Mouse (Mus musculus) CH12.LX (cell line): ENCODE measurements around the gene Nup210l. TPM values are rescaled to one million over a fixed set of nuclear protein-coding genes. Genes with fewer than 3 reads are reported as not detected.
A peak's percentile ranks its signal among the peaks of the same experiment; 100 is the strongest.

Experiments used
- DNase-seq: peaks from one replicate; pipeline ENCODE4 v3.0.0-alpha.2; 2013; ENCODE audit errors: extremely low read depth
- H3K27ac ChIP-seq: 2 replicates; pipeline ENCODE4 v1.5.1; 2012; ENCODE audit warnings: low read depth, mild to moderate bottlenecking, control low read depth, moderate library complexity; ENCODE audit not compliant: insufficient read depth
- H3K27me3 ChIP-seq: replicated peaks from 2 replicates; pipeline ENCODE3; 2012; ENCODE audit warnings: inconsistent platforms
- H3K36me3 ChIP-seq, 2 experiments: replicated peaks in 1 of 2; 2 replicates each; pipeline versions ENCODE3 to v1.6.1; 2012; ENCODE audit warnings: inconsistent platforms in 1 of 2, low read length in 1 of 2, mild to moderate bottlenecking in 1 of 2, mixed read lengths in 1 of 2, moderate library complexity in 1 of 2; ENCODE audit not compliant: control insufficient read depth in 1 of 2, insufficient read depth in 1 of 2
- H3K4me1 ChIP-seq, 2 experiments: 2 replicates each; pipeline ENCODE4 v1.6.1; 2012; ENCODE audit warnings: inconsistent platforms in 1 of 2, moderate library complexity in 1 of 2; ENCODE audit not compliant: insufficient read depth in 2 of 2, control insufficient read depth in 1 of 2
- H3K4me2 ChIP-seq: 2 replicates; pipeline ENCODE4 v1.6.1; 2012; ENCODE audit warnings: low read depth, mild to moderate bottlenecking, control low read depth; ENCODE audit not compliant: poor library complexity, insufficient read depth, severe bottlenecking
- H3K4me3 ChIP-seq, 3 experiments: fragments of 150-350 bp in 1 of 3; sonication (generic) in 1 of 3; replicated peaks in 1 of 3; 2 replicates each; pipeline versions ENCODE3 to v1.5.1; 2011 to 2012; ENCODE audit warnings: low read depth in 2 of 3, low read length in 2 of 3, mild to moderate bottlenecking in 2 of 3, moderate library complexity in 2 of 3, control low read depth in 1 of 3, improper control_type of control experiment in 1 of 3, inconsistent platforms in 1 of 3, mixed read lengths in 1 of 3; ENCODE audit not compliant: poor library complexity in 1 of 3
- H3K79me2 ChIP-seq: replicated peaks from 2 replicates; pipeline ENCODE4 v1.6.1; 2012; ENCODE audit warnings: mild to moderate bottlenecking, moderate library complexity; ENCODE audit not compliant: control insufficient read depth, poor library complexity, insufficient read depth, severe bottlenecking; ENCODE audit errors: extremely low read depth
- H3K9ac ChIP-seq: 2 replicates; pipeline ENCODE4 v1.6.1; 2012; ENCODE audit warnings: low read depth, mild to moderate bottlenecking, control low read depth, moderate library complexity; ENCODE audit not compliant: insufficient read depth
- H3K9me3 ChIP-seq: replicated peaks from 2 replicates; pipeline ENCODE3; 2012; ENCODE audit warnings: low read length, inconsistent platforms, mixed read lengths
- CHD1 ChIP-seq: IDR thresholded peaks from 2 replicates; pipeline ENCODE4 v1.6.1; 2012; ENCODE audit warnings: low read depth, low read length, improper control_type of control experiment, inconsistent platforms
- CTCF ChIP-seq, 2 experiments: IDR thresholded peaks in 1 of 2; conservative IDR thresholded peaks in 1 of 2; 2 replicates each; pipeline ENCODE4 v1.5.1; 2011 to 2012; ENCODE audit warnings: low read depth in 2 of 2, low read length in 2 of 2, improper control_type of control experiment in 1 of 2, inconsistent platforms in 1 of 2, mild to moderate bottlenecking in 1 of 2, moderate library complexity in 1 of 2
- ELF1 ChIP-seq: IDR thresholded peaks from 2 replicates; pipeline ENCODE4 v1.6.1; 2014; ENCODE audit warnings: low read depth, mild to moderate bottlenecking, inconsistent platforms, low read length, improper control_type of control experiment
- ETS1 ChIP-seq: conservative IDR thresholded peaks from 2 replicates; pipeline ENCODE4 v1.6.1; 2012; ENCODE audit warnings: low read depth, mild to moderate bottlenecking, inconsistent platforms, low read length, improper control_type of control experiment, moderate library complexity
- GABPA ChIP-seq: IDR thresholded peaks from 2 replicates; pipeline ENCODE4 v1.6.1; 2012; ENCODE audit warnings: low read depth, low read length, improper control_type of control experiment, inconsistent platforms; ENCODE audit not compliant: insufficient replicate concordance
- HCFC1 ChIP-seq: IDR thresholded peaks from 2 replicates; pipeline ENCODE4 v1.6.1; 2012; ENCODE audit warnings: low read depth, mild to moderate bottlenecking, inconsistent platforms, low read length, improper control_type of control experiment
- JUN ChIP-seq: IDR thresholded peaks from 2 replicates; pipeline ENCODE4 v1.6.1; 2011; ENCODE audit warnings: low read depth, mild to moderate bottlenecking, low read length, improper control_type of control experiment, moderate library complexity; ENCODE audit not compliant: insufficient read depth
- JUND ChIP-seq: conservative IDR thresholded peaks from 2 replicates; pipeline ENCODE4 v1.6.1; 2011; ENCODE audit warnings: low read depth, low read length, improper control_type of control experiment
- KAT2A ChIP-seq: IDR thresholded peaks from 2 replicates; pipeline ENCODE4 v1.6.1; 2012; ENCODE audit warnings: low read length, improper control_type of control experiment, inconsistent platforms; ENCODE audit not compliant: insufficient replicate concordance
- MAX ChIP-seq: IDR thresholded peaks from 2 replicates; pipeline ENCODE4 v1.6.1; 2011; ENCODE audit warnings: low read length, improper control_type of control experiment
- MAZ ChIP-seq: IDR thresholded peaks from 2 replicates; pipeline ENCODE4 v1.6.1; 2012; ENCODE audit warnings: low read depth, mild to moderate bottlenecking, inconsistent platforms, low read length, improper control_type of control experiment, moderate library complexity
- MXI1 ChIP-seq: IDR thresholded peaks from 2 replicates; pipeline ENCODE4 v1.6.1; 2011; ENCODE audit warnings: mild to moderate bottlenecking, low read depth, low read length, improper control_type of control experiment
- MYC ChIP-seq: IDR thresholded peaks from 2 replicates; pipeline ENCODE4 v1.6.1; 2011; ENCODE audit warnings: low read depth, mild to moderate bottlenecking, improper control_type of control experiment, low read length
- NRF1 ChIP-seq: IDR thresholded peaks from 2 replicates; pipeline ENCODE4 v1.6.1; 2014; ENCODE audit warnings: low read depth, mild to moderate bottlenecking, inconsistent platforms, low read length, improper control_type of control experiment, moderate library complexity
- PAX5 ChIP-seq: IDR thresholded peaks from 2 replicates; pipeline ENCODE4 v1.6.1; 2012; ENCODE audit warnings: low read length, inconsistent platforms, mixed read lengths
- RAD21 ChIP-seq: IDR thresholded peaks from 2 replicates; pipeline ENCODE4 v1.6.1; 2011; ENCODE audit warnings: low read depth, mild to moderate bottlenecking, low read length, improper control_type of control experiment, moderate library complexity
- RCOR1 ChIP-seq: conservative IDR thresholded peaks from 2 replicates; pipeline ENCODE4 v1.6.1; 2012; ENCODE audit warnings: low read depth, mild to moderate bottlenecking, inconsistent platforms, low read length, improper control_type of control experiment
- TBP ChIP-seq: conservative IDR thresholded peaks from 2 replicates; pipeline ENCODE4 v1.6.1; 2011; ENCODE audit warnings: low read depth, low read length, improper control_type of control experiment
- USF1 ChIP-seq: IDR thresholded peaks from 2 replicates; pipeline ENCODE4 v1.6.1; 2014; ENCODE audit warnings: low read depth, mild to moderate bottlenecking, inconsistent platforms, low read length, improper control_type of control experiment
- ZKSCAN1 ChIP-seq: IDR thresholded peaks from 2 replicates; pipeline ENCODE4 v1.6.1; 2012; ENCODE audit warnings: low read depth, inconsistent platforms, low read length, improper control_type of control experiment, borderline replicate concordance
- dilution Hi-C: fragments of 300-500 bp; cut with MboI; formaldehyde crosslinking; loops from 2 replicates; pipeline ENCODE4 v1.14.3; 2020; ENCODE audit warnings: low sequenced_read_pairs; ENCODE audit not compliant: extremely low pct_unique_long_range_greater_than_20kb, extremely low pct_ligation_motif_present
- in situ Hi-C: fragments of 300-500 bp; cut with MboI; formaldehyde crosslinking; loops from 3 replicates; pipeline ENCODE4 v1.14.3; 2019; ENCODE audit warnings: low sequenced_read_pairs, low pct_ligation_motif_present, low pct_unique_long_range_greater_than_20kb, mixed read lengths
- polyA plus RNA-seq: library from polyadenylated mRNA; unstranded; fragments of >175 nt; gene quantifications from 2 replicates; pipeline ENCODE4 v1.2.1, GENCODE M21; 2012; ENCODE audit warnings: low read depth; ENCODE audit not compliant: insufficient read length
- total RNA-seq, 2 experiments: library from RNA; depleted of rRNA; stranded (reverse); fragments of 300-350 nt in 1 of 2; fragments of >200 nt in 1 of 2; gene quantifications; 2 replicates each; pipeline ENCODE4 v1.2.3; 2012 to 2014

Nup210l gene
- total and polyA plus RNA-seq, 3 experiments: 0.42 to 0.47 (median 0.43) TPM

GRCm38 (mm10) chr3:90222941-90223340 lies 119.0 kb downstream of the Nup210l start:
- Histone ChIP-seq H3K9me3 (no peaks in the 10 kb centered on the region), H3K4me3 (no peak overlapping the region), H3K36me3 (no peaks in the 10 kb centered on the region), H3K79me2 (no peaks in the 10 kb centered on the region), H3K4me1 (peaks cover 10 to 35% of the 10 kb centered on the region in 2 experiments; a peak in 3 of 4 replicates), H3K4me2 (no peak overlapping the region), H3K27ac (no peak overlapping the region), H3K27me3 (no peaks in the 10 kb centered on the region), H3K9ac (no peak overlapping the region)
- DNase-seq: no peak
- dilution Hi-C loops: no loop called here
- in situ Hi-C loops: loop anchor here (5.0 kb wide), 1 partner anchor 149 kb away; no protein-coding TSS in a partner anchor
- TF ChIP-seq ELF1 (no peak), ETS1 (no peak), NRF1 (no peak), MAX (no peak), TBP (no peak), MAZ (no peak), KAT2A (no peak), CTCF (conservative IDR thresholded peaks at IDR 0.05 in 1 of 2, IDR thresholded peaks at IDR 0.05 in 1 of 2; ENCODE audit: low read depth in 2 of 2, low read length in 2 of 2) (no peak), JUND (no peak), RAD21 (no peak), CHD1 (no peak), HCFC1 (no peak), JUN (no peak), GABPA (no peak), ZKSCAN1 (no peak), PAX5 (no peak), MXI1 (no peak)

DNA sequence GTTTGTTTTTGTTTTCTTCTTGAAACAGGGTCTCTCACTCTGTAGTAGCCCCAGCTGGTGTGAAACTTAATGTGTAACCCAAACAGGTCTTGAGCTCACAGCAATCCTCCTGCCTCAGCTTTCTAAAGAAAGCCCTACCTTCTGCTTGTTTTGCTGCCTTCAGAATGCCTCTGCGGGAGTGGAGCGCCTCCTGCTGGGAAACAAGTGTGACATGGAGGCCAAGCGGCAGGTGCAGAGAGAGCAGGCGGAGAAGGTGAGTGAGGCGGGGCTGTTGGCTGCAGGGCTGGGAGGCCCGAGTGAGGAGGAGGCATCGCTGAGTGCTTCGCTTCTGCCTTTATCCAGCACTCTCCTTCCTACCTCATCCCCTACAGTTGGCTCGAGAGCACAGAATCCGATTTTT lies 120.4 kb downstream of the Nup210l start:
- dilution Hi-C loops: no loop called here
- H3K9me3 ChIP-seq: peaks cover 6% of the 10 kb centered on the region
- peaks cover 10 to 35% of the 10 kb centered on the region in 2 experiments; a peak in 3 of 4 replicates for H3K4me1 ChIP-seq
- H3K4me3 ChIP-seq: no peak overlapping the region
- H3K27me3 ChIP-seq: no peaks in the 10 kb centered on the region
- H3K36me3 ChIP-seq: peaks cover 0 to 2% of the 10 kb centered on the region in 2 experiments
- no peak overlapping the region for H3K9ac ChIP-seq
- in situ Hi-C loops: loop anchor here (5.0 kb wide), 1 partner anchor 148 kb away; no protein-coding TSS in a partner anchor
- H3K4me2 ChIP-seq: no peak overlapping the region
- H3K79me2 ChIP-seq: no peaks in the 10 kb centered on the region
- H3K27ac ChIP-seq: no peak overlapping the region
- no peak for DNase-seq
- TF ChIP-seq CTCF (conservative IDR thresholded peaks at IDR 0.05 in 1 of 2, IDR thresholded peaks at IDR 0.05 in 1 of 2; ENCODE audit: low read depth in 2 of 2, low read length in 2 of 2): peak in 1 of 2 experiments; percentile 29; a peak in 2 of 4 replicates
- no peak for TF ChIP-seq ELF1
- no peak for TF ChIP-seq TBP
- no peak for TF ChIP-seq RCOR1
- TF ChIP-seq USF1: no peak
- no peak for TF ChIP-seq MYC
- no peak for TF ChIP-seq GABPA
- no peak for TF ChIP-seq ZKSCAN1
- TF ChIP-seq, all 38 proteins: peak for 1
